Mouse (Mus musculus) megakaryocyte, embryonic 14.5 days (primary cell): Measurements from ENCODE around the gene Ifi27l2b.

Experiments
- FLI1 ChIP-seq: IDR thresholded peaks from 2 replicates; pipeline ENCODE4 v1.6.1; 2012; ENCODE audit warnings: low read length, inconsistent platforms, mixed read lengths
- GATA1 ChIP-seq: IDR thresholded peaks from 3 replicates; pipeline ENCODE4 v1.6.1; 2012; ENCODE audit warnings: mixed read lengths, low read length, inconsistent platforms, borderline replicate concordance

DNA sequence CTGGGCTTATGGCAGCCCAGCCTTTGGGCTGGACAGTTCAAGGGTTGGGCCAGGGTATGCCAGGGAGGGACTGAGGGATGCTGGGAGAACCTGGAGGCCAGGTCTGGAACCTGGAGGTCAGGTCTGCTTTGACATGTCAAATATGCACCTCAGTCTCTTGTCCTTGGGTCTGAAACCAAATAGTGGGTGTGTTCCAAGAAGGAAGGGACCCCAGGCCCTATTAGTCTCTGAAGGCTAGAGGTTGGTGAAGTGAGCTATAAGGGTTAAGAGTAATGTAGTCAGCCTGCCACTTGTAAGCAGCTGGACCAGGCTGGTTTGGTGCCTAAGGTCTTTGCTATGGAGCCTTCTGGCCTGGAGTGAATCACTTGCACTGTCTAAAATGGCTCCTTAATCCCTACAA lies 22.2 kb downstream of the Ifi27l2b start:
- no peak for TF ChIP-seq GATA1
- no peak for TF ChIP-seq FLI1
